Mouse (Mus musculus) NIH3T3 (cell line): ENCODE results near the gene Bend5.

Source experiments
- DNase-seq: peaks from one replicate; pipeline ENCODE4 v3.0.0-alpha.2; 2012; ENCODE audit warnings: low read depth

Gene Bend5

GRCm38 (mm10) chr4:111487233-111487843 is 72.5 kb downstream of the Bend5 start:
- no peak for DNase-seq

DNA sequence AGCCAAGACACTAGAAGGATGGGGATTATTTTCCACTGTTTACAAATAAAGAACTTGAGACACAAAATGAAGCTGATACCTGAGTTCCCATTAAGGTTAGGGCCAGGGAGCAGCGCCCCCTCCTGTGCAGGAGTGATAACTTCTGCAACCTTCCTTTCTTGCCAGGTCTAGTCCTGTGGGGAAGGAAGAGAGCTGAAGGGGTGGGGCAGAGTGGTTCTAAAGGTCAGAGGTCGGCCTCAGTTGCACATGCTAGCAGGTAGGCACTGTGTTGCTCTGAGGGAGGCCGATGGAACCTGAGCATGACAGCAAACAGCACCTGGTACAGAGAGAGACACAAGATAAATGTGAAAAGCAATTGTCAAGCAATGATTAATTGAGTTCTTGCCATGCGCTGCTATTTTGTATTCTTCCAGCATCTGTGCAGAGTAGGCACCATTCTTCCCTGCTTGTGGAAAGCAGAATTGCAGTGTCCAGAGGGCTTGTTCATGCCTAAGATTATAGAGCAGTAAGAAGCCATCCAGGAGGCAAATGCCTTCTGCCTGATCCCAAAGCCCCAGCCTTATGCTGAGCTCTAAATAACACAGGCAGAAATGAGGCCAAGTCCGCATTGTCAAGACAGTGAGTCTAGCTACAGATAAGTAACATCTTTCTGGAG is 79.1 kb downstream of the Bend5 start:
- DNase-seq = no peak

DNA sequence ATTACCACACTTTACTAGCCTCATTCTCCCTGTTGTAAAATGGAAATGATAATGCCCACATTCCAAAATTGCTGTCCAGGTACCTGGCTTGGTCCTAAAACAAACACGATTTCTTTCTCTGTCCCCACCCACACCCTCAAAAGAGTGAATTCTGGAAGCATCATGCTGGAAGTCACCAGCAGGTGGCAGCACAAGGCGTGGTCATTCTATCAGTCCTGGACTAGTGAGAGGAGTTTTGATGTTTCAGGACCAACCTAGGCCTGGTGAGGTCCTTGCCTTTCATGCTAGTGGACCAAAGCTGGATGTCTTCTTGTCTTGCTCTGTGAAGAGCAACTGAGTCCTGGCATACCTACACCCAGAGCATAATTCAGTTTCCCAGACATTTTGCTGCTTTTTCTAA is 81.1 kb downstream of the Bend5 start:
- peak; percentile 73 for DNase-seq

DNA sequence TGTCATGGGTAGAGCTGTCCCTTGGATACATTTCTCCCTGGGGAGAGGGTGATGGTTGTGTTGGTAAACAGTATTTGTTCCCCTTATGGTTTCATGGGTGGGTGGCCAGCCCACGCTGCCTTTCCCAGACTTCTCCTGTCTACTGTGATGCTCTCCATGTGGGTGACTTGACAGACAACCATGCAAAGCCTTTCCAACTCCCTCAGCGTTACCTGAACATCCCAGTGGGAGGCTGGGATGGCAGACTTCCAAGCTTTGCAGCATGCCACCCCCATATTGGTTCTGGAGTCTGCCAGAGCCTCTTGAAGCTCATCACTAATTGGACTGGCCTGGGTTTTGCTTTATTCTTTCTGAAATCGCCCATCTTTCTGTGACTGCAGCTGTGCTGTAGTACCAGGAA is 83.9 kb downstream of the Bend5 start:
- DNase-seq = no peak

- DNase-seq = no peak
Measured at GRCm38 (mm10) chr4:111501441-111501840, 86.6 kb downstream of the Bend5 start.

GRCm38 (mm10) chr4:111502965-111503727 is 88.3 kb downstream of the Bend5 start:
- DNase-seq = no peak

DNA sequence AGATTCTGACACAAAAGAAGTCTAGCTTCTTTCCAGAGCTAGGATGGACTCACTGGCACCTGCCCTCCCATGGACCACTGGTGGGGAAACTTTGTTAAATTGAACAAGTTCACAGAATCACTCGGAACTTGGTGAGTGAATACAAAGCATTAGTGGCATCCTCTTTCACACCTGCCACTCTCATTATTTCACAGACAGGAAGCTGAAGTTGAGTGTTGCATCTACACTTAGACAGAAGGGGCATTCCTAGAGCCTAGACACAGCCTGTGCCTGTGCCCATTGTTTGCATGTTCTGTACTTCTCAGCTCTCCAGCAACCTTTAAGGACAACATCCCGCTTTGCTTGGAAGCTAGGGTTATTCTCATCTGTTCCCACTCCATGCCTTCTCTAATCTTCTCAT is 90.1 kb downstream of the Bend5 start:
- DNase-seq = no peak
